Mouse (Mus musculus): ENCODE data around the gene Uri1. TPM values are rescaled to one million over a fixed set of nuclear protein-coding genes. Genes with fewer than 3 reads are reported as not detected.

Uri1 gene
- polyA plus RNA-seq, 1 experiment from 2014 or later: 47.8 TPM

DNA sequence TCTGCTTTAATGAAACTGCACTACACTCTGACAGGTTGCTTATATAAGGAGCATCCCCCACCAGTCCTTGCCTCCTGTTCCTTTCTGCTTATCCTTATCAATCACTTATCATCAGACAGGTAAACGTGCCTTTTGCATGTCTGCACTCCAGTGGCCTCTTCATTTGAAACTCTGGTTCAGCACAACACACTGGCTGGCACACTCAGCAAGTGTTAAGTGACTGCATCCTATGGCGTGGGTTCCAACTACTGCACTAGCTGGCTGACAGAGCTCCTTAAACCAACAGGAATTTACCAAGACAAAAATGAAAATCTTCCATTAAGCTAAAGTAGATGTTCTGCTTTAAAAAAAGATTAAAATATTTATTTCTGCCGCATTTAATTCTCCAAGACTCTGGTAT is 9.4 kb downstream of the Uri1 start:
- no peak for ATAC-seq (ENCODE audit: insufficient number of reproducible peaks, insufficient read depth, low FRiP score, low TSS enrichment, low read depth)
- Histone ChIP-seq H3K27me3 (no peaks in the 10 kb centered on the region), H3K4me3 (replicated peaks) (no peak overlapping the region), H3K27ac (no peak overlapping the region), H3K4me1 (replicated peaks) (no peaks in the 10 kb centered on the region), H3K9me3 (no peaks in the 10 kb centered on the region), H3K36me3 (no peaks in the 10 kb centered on the region), H3K4me2 (no peak overlapping the region), H3K9ac (replicated peaks) (no peak overlapping the region)
- 81% methylated on average over 3 of the region's 3 CpGs for WGBS

DNA sequence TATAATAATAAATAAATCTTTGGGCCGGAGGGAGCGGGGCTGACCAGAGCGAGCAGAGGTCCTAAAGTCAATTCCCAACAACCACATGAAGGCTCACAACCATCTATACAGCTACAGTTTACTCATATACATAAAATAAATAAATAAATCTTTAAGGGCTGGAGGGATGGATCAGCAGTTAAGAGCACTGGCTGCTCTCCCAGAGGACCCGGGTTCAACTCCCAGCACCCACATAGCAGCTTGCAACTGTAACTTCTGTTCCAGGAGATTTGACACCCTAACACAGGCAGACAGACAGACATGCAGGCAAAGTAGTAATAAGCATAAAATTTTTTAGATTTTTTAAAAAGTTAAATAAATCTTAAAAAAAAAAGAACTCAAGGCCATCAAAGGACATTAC is 10.5 kb downstream of the Uri1 start:
- H3K36me3 ChIP-seq: no peaks in the 10 kb centered on the region
- H3K27me3 ChIP-seq: no peaks in the 10 kb centered on the region
- ATAC-seq (ENCODE audit: insufficient number of reproducible peaks, insufficient read depth, low FRiP score, low TSS enrichment, low read depth): no peak
- H3K4me2 ChIP-seq: no peak overlapping the region
- no peaks in the 10 kb centered on the region for H3K4me1 ChIP-seq (replicated peaks)
- WGBS: 93% methylated on average over 4 of the region's 4 CpGs
- no peak overlapping the region for H3K9ac ChIP-seq (replicated peaks)
- no peak overlapping the region for H3K27ac ChIP-seq
- H3K9me3 ChIP-seq: no peaks in the 10 kb centered on the region
- no peak overlapping the region for H3K4me3 ChIP-seq (replicated peaks)

DNA sequence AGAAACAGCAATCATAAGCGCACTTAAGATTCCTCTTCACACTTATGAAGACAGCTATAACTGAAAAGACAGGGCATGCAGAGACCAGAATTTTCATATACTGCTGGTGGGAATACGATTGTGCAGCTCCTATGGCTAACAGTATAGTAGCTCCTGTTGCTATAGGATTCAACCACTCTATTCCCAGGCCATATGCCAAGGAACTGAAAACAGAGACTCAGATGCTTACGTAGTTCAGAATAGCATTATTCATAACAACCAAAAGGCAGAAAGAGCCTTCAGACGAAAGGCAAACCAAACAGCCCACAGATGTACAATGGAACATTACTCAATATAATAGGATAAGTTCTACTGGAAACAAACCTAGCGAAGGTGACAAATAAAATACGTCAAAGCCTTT is 15.0 kb downstream of the Uri1 start:
- 91% methylated on average over 6 of the region's 6 CpGs for WGBS
- Histone ChIP-seq H3K9ac (replicated peaks) (no peak overlapping the region), H3K4me2 (no peak overlapping the region), H3K4me3 (replicated peaks) (no peak overlapping the region), H3K4me1 (replicated peaks) (no peaks in the 10 kb centered on the region), H3K9me3 (no peaks in the 10 kb centered on the region), H3K36me3 (no peaks in the 10 kb centered on the region), H3K27me3 (no peaks in the 10 kb centered on the region), H3K27ac (no peak overlapping the region)
- ATAC-seq (ENCODE audit: insufficient number of reproducible peaks, insufficient read depth, low FRiP score, low TSS enrichment, low read depth): no peak

DNA sequence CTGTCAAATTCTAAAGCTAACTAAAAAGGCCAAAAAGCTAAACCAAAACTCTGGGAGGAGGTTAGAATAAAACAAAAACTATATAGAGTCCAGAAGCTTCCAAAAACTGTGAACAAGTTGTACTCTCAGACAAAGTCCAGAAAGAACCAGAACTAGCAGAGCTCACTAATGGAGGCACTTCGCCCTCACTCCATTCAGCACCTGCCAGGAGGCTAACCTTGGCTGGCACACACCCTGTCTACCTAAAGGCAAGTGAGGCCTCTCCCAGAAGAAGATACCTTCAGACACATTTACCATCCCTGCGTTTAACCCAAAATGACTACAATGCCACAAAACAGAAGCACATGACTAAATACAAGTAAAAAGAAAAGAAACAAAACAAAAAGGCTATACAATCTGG is 20.9 kb downstream of the Uri1 start:
- ATAC-seq (ENCODE audit: insufficient number of reproducible peaks, insufficient read depth, low FRiP score, low TSS enrichment, low read depth): no peak
- H3K4me1 ChIP-seq (replicated peaks): peaks cover 3% of the 10 kb centered on the region; the same call in 1 of the 2 replicates
- H3K4me3 ChIP-seq (replicated peaks): no peak overlapping the region
- H3K27ac ChIP-seq: no peak overlapping the region
- no peaks in the 10 kb centered on the region for H3K27me3 ChIP-seq
- no peak overlapping the region for H3K9ac ChIP-seq (replicated peaks)
- H3K4me2 ChIP-seq: no peak overlapping the region
- 89% methylated on average over 2 of the region's 2 CpGs for WGBS
- H3K9me3 ChIP-seq: no peaks in the 10 kb centered on the region
- H3K36me3 ChIP-seq: no peaks in the 10 kb centered on the region

DNA sequence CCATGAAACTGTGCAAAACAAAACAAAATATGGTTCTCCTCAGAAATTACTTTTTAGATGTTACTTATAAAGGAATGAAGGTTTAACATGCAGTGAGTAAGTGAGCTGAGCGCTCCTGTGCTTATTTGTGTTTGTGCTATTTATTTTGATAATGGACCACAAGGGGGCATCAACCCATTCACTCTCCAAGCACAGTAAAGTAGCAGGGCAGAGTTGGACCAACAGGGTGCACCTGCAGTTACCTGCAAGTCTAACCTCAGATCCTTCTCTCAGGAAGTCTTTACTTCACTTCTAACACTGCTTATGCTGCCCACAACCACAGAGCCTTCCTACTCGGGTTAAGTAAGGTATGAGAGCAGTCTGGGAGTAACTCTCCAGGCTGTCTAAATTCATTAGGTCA is 23.7 kb downstream of the Uri1 start:
- H3K27ac ChIP-seq: no peak overlapping the region
- H3K4me2 ChIP-seq: no peak overlapping the region
- no peaks in the 10 kb centered on the region for H3K9me3 ChIP-seq
- ATAC-seq (ENCODE audit: insufficient number of reproducible peaks, insufficient read depth, low FRiP score, low TSS enrichment, low read depth): no peak
- H3K9ac ChIP-seq (replicated peaks): no peak overlapping the region
- no peaks in the 10 kb centered on the region for H3K36me3 ChIP-seq
- no peaks in the 10 kb centered on the region for H3K27me3 ChIP-seq
- peaks cover 3% of the 10 kb centered on the region; the same call in 1 of the 2 replicates for H3K4me1 ChIP-seq (replicated peaks)
- WGBS: 65% methylated on average over 2 of the region's 2 CpGs
- H3K4me3 ChIP-seq (replicated peaks): no peak overlapping the region

DNA sequence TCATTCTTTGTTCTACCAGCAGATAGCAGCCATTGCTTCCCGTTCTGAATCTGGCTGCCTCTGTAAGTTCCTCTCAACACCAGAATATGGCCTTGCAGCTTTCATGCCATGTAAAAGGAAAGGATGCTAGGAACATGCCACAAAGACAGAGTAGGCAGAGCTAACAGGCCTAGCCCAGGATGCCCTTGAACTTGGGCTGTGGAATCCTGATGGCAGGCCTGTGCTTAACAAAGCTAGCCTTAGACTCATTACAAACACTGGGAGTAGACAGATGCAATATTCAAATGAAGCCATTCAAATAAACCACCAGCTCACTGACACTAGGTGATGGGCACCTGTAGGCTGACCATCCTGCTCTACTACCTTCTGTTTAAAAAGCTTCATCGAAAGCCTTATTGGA is 30.5 kb downstream of the Uri1 start:
- no peak for ATAC-seq (ENCODE audit: insufficient number of reproducible peaks, insufficient read depth, low FRiP score, low TSS enrichment, low read depth)

DNA sequence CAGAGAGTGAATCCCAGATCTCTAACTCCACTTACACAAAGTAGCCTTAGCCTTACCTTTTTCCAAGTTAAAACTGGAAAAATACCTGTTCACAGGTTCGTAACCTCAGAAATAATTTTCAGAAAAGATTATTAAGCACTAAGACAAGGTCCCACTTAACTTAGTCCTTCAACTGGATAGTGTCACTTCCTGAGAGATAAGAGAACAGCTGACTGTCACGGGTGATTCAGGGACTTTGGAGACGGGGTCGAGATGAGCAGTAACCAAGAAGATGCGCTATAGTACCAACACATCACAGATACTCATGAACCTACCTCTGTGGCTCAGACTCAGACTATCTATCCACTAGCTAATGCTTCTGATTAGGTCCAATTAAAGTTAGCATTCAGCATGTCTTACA is 38.5 kb downstream of the Uri1 start:
- no peaks in the 10 kb centered on the region; the same call in 1 of the 2 replicates for H3K36me3 ChIP-seq
- 88% methylated on average over 5 of the region's 5 CpGs for WGBS
- H3K9ac ChIP-seq (replicated peaks): no peak overlapping the region
- H3K4me1 ChIP-seq (replicated peaks): peaks cover 5% of the 10 kb centered on the region; the same call in 1 of the 2 replicates
- no peak overlapping the region for H3K4me3 ChIP-seq (replicated peaks)
- no peak overlapping the region for H3K4me2 ChIP-seq
- no peaks in the 10 kb centered on the region for H3K27me3 ChIP-seq
- no peaks in the 10 kb centered on the region for H3K9me3 ChIP-seq
- ATAC-seq (ENCODE audit: insufficient number of reproducible peaks, insufficient read depth, low FRiP score, low TSS enrichment, low read depth): no peak
- no peak overlapping the region for H3K27ac ChIP-seq

More for the DNA sequence above, 30.5 kb downstream of the Uri1 start:
- 94% methylated on average over 2 of the region's 2 CpGs for WGBS
- Histone ChIP-seq H3K9ac (replicated peaks) (no peak overlapping the region), H3K4me1 (replicated peaks) (no peaks in the 10 kb centered on the region), H3K4me2 (no peak overlapping the region), H3K27me3 (no peaks in the 10 kb centered on the region), H3K4me3 (replicated peaks) (no peak overlapping the region), H3K9me3 (no peaks in the 10 kb centered on the region), H3K36me3 (no peaks in the 10 kb centered on the region), H3K27ac (no peak overlapping the region)

DNA sequence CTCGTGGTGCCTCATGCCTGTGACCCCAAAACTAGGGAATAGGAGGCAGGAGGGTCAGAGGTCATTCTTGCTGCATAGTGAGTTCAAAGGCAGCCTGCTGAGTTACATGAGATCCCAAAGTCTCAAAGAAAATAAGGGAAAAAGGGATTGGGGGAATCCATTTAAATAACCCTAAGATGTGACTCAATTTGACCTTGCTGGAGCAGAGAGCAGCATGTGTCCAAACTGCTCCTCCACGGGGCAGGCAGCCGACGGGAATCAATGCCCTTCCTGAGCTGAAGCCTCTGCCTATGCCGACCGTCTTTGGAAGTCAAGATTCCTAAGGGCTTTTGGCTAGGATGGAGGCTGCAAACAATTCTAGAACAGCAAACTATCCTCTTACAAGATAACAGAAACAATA is 39.9 kb downstream of the Uri1 start:
- Histone ChIP-seq H3K4me3 (replicated peaks) (no peak overlapping the region), H3K27me3 (no peaks in the 10 kb centered on the region), H3K27ac (no peak overlapping the region), H3K36me3 (peaks cover 11% of the 10 kb centered on the region; the same call in 1 of the 2 replicates), H3K4me1 (replicated peaks) (peaks cover 5% of the 10 kb centered on the region; the same call in 1 of the 2 replicates), H3K9me3 (no peaks in the 10 kb centered on the region), H3K4me2 (no peak overlapping the region), H3K9ac (replicated peaks) (no peak overlapping the region)
- ATAC-seq (ENCODE audit: insufficient number of reproducible peaks, insufficient read depth, low FRiP score, low TSS enrichment, low read depth): no peak
- 64% methylated on average over 6 of the region's 6 CpGs for WGBS

DNA sequence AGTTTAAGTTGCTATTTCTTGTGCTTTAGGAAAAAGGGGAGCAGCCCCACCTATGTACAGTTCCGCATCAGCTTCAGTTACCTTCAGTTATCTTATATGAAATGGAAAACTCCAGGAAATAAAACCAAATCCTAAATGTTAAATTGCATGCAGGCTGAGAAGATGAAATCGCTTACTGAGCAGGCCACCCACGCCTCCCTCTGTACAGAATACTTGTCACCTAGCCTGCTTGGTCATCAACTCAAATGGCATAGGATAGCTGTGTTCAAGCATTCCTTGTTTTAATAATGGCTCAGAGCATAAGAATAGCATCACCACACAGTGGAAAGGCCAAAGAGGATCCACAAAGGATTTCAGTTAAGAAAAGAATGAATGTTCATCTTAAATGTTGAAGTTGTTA is 43.6 kb downstream of the Uri1 start:
- no peak overlapping the region for H3K9ac ChIP-seq (replicated peaks)
- 93% methylated on average over 3 of the region's 3 CpGs for WGBS
- no peaks in the 10 kb centered on the region for H3K27me3 ChIP-seq
- ATAC-seq (ENCODE audit: insufficient number of reproducible peaks, insufficient read depth, low FRiP score, low TSS enrichment, low read depth): no peak
- peaks cover 24% of the 10 kb centered on the region; the same call in 1 of the 2 replicates for H3K36me3 ChIP-seq
- H3K9me3 ChIP-seq: no peaks in the 10 kb centered on the region
- H3K27ac ChIP-seq: no peak overlapping the region
- no peaks in the 10 kb centered on the region for H3K4me1 ChIP-seq (replicated peaks)
- no peak overlapping the region for H3K4me3 ChIP-seq (replicated peaks)
- H3K4me2 ChIP-seq: no peak overlapping the region

DNA sequence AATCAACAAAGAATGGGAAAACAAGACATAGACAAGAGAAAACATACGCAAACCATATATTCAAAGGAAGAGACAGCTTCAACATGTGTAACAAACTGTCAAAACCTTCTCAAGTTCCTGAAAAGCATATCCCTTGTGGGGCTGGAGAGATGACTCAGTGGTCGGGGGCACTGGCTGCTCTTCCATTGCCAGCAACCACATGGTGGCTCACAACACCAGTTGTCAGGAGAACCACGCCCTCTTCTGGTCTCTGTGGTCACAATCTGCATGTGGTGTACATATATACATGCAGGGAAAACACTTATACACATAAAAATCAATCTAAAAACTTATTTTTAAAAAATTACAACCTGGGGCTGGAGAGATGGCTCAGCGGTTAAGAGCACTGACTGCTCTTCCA is 44.9 kb downstream of the Uri1 start:
- no peak overlapping the region for H3K27ac ChIP-seq
- H3K9ac ChIP-seq (replicated peaks): no peak overlapping the region
- no peak overlapping the region for H3K4me2 ChIP-seq
- H3K27me3 ChIP-seq: no peaks in the 10 kb centered on the region
- 88% methylated on average over 4 of the region's 4 CpGs for WGBS
- no peaks in the 10 kb centered on the region for H3K9me3 ChIP-seq
- no peaks in the 10 kb centered on the region for H3K4me1 ChIP-seq (replicated peaks)
- no peak for ATAC-seq (ENCODE audit: insufficient number of reproducible peaks, insufficient read depth, low FRiP score, low TSS enrichment, low read depth)
- H3K36me3 ChIP-seq: peaks cover 26% of the 10 kb centered on the region; the same call in 1 of the 2 replicates
- H3K4me3 ChIP-seq (replicated peaks): no peak overlapping the region

DNA sequence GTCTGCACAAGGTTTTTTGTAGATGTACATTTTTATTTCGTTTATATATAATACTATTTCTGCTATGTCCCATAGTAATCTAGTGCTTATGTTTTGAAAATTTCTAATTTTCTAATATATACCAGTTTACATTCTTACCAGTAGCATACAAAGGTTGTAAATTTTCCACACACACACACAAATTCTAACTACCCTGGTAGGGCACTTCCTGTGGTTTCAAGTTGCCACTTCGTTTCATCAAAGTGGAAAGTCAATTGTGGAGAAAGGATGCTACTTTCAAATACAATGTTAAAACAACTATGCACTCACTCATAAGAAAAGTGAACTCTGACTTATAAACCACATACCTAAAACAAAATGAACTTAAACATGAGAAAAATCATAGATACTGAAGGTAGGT is 45.7 kb downstream of the Uri1 start:
- 84% methylated on average over 2 of the region's 2 CpGs for WGBS
- no peaks in the 10 kb centered on the region; the same call in 1 of the 2 replicates for H3K4me1 ChIP-seq (replicated peaks)
- ATAC-seq (ENCODE audit: insufficient number of reproducible peaks, insufficient read depth, low FRiP score, low TSS enrichment, low read depth): no peak
- no peak overlapping the region for H3K27ac ChIP-seq
- H3K9me3 ChIP-seq: no peaks in the 10 kb centered on the region
- H3K27me3 ChIP-seq: no peaks in the 10 kb centered on the region
- no peak overlapping the region for H3K4me3 ChIP-seq (replicated peaks)
- no peak overlapping the region for H3K4me2 ChIP-seq
- no peak overlapping the region for H3K9ac ChIP-seq (replicated peaks)
- peaks cover 26% of the 10 kb centered on the region; the same call in 1 of the 2 replicates for H3K36me3 ChIP-seq

DNA sequence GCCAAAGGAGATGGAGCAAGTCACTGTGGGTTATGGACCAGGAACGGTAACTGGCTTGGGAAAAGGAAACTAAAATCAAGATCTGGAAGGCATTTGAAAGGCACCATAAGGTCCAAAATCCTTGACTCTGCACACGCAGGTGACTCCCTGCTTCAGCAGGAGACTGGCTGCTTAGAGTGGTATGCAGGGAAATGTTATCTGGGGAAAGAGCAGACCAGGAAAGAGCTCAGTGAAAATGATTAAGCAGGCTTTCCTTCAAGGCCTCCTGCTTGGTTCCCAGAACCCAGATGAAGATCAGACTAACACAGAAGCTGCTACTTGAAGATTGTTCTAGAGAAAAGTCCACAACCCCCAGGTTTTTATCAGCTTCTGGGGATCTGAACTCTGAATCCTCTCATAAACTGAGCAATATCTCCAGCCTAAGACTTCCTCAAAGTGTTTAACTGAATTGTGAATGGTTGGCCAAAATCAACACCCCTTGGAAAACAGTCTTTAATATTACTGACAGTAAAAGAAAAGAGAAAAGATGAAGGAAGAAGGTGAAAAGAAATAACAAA is 50.3 kb downstream of the Uri1 start:
- ATAC-seq (ENCODE audit: insufficient number of reproducible peaks, insufficient read depth, low FRiP score, low TSS enrichment, low read depth): no peak
- no peak overlapping the region for H3K4me2 ChIP-seq
- no peaks in the 10 kb centered on the region for H3K27me3 ChIP-seq
- WGBS: 84% methylated on average over 2 of the region's 2 CpGs
- H3K4me3 ChIP-seq (replicated peaks): no peak overlapping the region
- 0 out of 2 replicates have a peak overlapping the region, but pooled peaks have one; percentile 35 for H3K27ac ChIP-seq
- H3K9me3 ChIP-seq: no peaks in the 10 kb centered on the region
- peaks cover 22% of the 10 kb centered on the region for H3K4me1 ChIP-seq (replicated peaks)
- no peak overlapping the region for H3K9ac ChIP-seq (replicated peaks)
- H3K36me3 ChIP-seq: peaks cover 13% of the 10 kb centered on the region; the same call in 1 of the 2 replicates
